Mouse (Mus musculus) limb, embryonic 10.5 days (tissue): ENCODE results near the gene Rbm43. TPM values are rescaled to one million over a fixed set of nuclear protein-coding genes. Genes with fewer than 3 reads are reported as not detected.

Experiments
- DNase-seq: peaks from one replicate; pipeline ENCODE4 v3.0.0-alpha.2; 2017; ENCODE audit warnings: low spot score
- H3K27ac ChIP-seq: fragments of 300-500 bp; sonication (generic); 2 replicates; pipeline ENCODE4 v1.5.1; 2016; ENCODE audit warnings: mild to moderate bottlenecking
- H3K27me3 ChIP-seq: fragments of 300-500 bp; sonication (generic); 2 replicates; pipeline ENCODE4 v1.6.1; 2016; ENCODE audit warnings: low read depth, mild to moderate bottlenecking; ENCODE audit not compliant: poor library complexity, severe bottlenecking
- H3K36me3 ChIP-seq: fragments of 300-500 bp; sonication (generic); 2 replicates; pipeline ENCODE4 v1.6.1; 2016; ENCODE audit warnings: mild to moderate bottlenecking, moderate library complexity
- H3K4me1 ChIP-seq: fragments of 300-500 bp; sonication (generic); 2 replicates; pipeline ENCODE4 v1.6.1; 2016
- H3K4me3 ChIP-seq: fragments of 300-500 bp; sonication (generic); 2 replicates; pipeline ENCODE4 v1.5.1; 2016; ENCODE audit warnings: mild to moderate bottlenecking, moderate library complexity
- H3K9me3 ChIP-seq: fragments of 300-500 bp; sonication (generic); replicated peaks from 2 replicates; pipeline ENCODE4 v1.6.1; 2016; ENCODE audit warnings: mild to moderate bottlenecking
- WGBS: fragments of 180-500 bp; shearing (Covaris S2); methylation state at CpG from one replicate; pipeline ENCODE4 v1.1.7; 2016; 5-methylcytosine and 5-hydroxymethylcytosine counted together
- polyA plus RNA-seq: library from polyadenylated mRNA; unstranded; fragments of >200 nt; fragmentation: Nextera tagmentation; extraction: Ambion mirVana; gene quantifications from 2 replicates; pipeline ENCODE4 v1.2.1, GENCODE M21; 2016

Rbm43 gene
- polyA plus RNA-seq = 8.9 and 9.0 TPM in 2 replicates

DNA sequence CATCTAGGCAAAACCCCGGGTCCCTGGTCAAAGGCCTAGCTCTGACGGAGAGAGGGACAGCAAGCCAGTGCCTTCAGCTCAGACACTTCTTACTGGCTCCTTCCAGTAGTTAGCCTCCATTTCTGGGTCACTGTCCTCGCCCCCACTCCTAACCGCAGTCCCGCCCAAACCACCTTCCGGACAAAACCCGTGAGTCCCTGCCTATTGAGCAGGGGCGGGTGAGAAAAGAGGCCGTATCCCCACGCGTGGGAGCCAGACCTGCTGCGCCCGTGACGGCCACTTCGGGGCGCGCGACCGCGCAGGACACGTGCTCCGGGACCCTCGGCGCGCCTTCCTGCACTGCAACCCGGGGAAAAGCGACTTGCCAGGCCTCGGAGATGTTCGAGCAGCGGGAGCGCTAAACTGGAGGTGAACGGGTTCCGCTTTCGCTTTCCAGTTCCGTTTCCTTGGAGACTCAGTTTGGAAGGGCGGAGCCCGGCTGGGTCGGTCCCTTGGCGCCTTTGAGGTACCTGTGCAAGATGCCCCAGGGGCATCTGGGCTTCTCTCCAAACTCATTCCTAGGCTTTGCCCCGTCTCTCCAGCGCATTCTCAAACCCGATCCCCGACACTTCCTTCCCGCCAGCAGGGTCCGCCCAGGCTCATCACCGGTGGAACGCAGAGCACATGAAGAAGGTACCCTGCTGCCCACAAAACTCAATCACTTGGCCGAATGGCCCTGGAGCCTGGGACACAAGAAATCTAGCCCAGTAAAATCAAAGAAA, at the start of gene Rbm43:
Rbm43 (minus strand) TSS at position 590 of the 761 bp plus-strand sequence.
- peaks cover 11% of the 10 kb centered on the region for H3K36me3 ChIP-seq
- peak within 1 kb of the TSS; percentile 84 for H3K27ac ChIP-seq
- no peaks in the 10 kb centered on the region for H3K9me3 ChIP-seq
- peak within 1 kb of the TSS; percentile 62 for H3K4me3 ChIP-seq
- H3K27me3 ChIP-seq = peaks cover 4% of the 10 kb centered on the region; the same call in 1 of the 2 replicates
- 3% methylated on average over 48 of the region's 48 CpGs for WGBS
- DNase-seq = peak; percentile 80
- H3K4me1 ChIP-seq = peaks cover 21% of the 10 kb centered on the region

DNA sequence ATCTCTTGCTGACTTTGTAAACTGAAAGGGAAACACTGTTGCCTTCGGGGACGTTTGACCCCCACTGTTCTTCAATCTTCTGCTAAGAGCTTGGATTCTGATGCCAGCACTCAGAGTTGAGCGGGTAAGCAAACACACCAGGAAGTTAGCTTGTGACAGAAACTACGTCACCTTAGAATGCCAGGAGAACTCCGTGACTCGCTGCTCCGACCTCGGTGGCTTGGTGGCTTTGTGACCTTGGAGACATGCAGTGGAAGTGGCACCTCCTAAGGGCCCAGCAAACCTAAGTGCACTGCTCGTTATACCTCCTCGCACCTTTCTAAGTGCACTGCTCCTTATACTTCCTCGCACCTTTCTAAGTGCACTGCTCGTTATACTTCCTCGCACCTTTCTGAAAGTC, 47.3 kb upstream of the Rbm43 start:
- Histone ChIP-seq H3K4me1 (peaks cover 10% of the 10 kb centered on the region), H3K36me3 (no peaks in the 10 kb centered on the region), H3K4me3 (no peak overlapping the region), H3K27ac (no peak overlapping the region), H3K9me3 (no peaks in the 10 kb centered on the region), H3K27me3 (no peaks in the 10 kb centered on the region)
- peak; percentile 31 for DNase-seq
- WGBS = 72% methylated on average over 13 of the region's 13 CpGs

GRCm38 (mm10) chr2:51981630-51982029, 46.7 kb upstream of the Rbm43 start:
- Histone ChIP-seq H3K36me3 (no peaks in the 10 kb centered on the region), H3K9me3 (no peaks in the 10 kb centered on the region), H3K27ac (no peak overlapping the region), H3K4me3 (no peak overlapping the region), H3K4me1 (peaks cover 10% of the 10 kb centered on the region), H3K27me3 (no peaks in the 10 kb centered on the region)
- WGBS = 75% methylated on average over 11 of the region's 11 CpGs
- no peak for DNase-seq

DNA sequence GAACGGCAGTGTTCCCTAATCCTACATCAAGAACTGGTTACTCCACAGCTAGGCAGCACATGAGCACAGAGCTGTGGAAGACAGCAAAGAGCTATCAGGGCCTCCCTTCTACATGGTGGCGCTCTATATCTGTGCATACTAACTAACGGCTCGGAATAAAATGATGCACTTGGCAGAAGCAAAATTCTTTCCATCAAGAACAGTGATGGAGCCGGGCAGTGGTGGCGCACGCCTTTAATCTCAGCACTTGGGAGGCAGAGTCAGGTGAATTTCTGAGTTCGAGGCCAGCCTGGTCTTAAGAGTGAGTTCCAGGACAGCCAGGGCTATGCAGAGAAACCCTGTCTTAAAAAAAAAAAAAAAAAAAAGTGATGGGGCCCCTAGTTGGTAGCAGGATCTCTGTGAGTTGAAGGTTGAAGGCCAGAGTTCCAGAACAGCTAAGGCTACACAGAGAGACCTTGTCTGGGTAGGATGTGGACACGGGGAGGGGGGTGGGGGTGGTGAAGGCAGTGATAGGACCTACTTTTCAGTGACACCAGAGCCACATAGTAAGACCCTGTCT, 38.5 kb upstream of the Rbm43 start, which contains the start of gene Nmi:
Nmi (minus strand) TSS at position 85 of the 559 bp plus-strand sequence.
- Histone ChIP-seq H3K36me3 (no peaks in the 10 kb centered on the region), H3K4me1 (peaks cover 9% of the 10 kb centered on the region; the same call in 1 of the 2 replicates), H3K9me3 (no peaks in the 10 kb centered on the region), H3K4me3 (peak within 1 kb of the TSS; percentile 76), H3K27me3 (no peaks in the 10 kb centered on the region), H3K27ac (peak within 1 kb of the TSS; percentile 93)
- DNase-seq = no peak
- 84% methylated on average over 9 of the region's 9 CpGs for WGBS

GRCm38 (mm10) chr2:51972641-51973409, 37.9 kb upstream of the Rbm43 start:
- Histone ChIP-seq H3K27ac (peak overlapping the region; percentile 93), H3K36me3 (no peaks in the 10 kb centered on the region)
- 3% methylated on average over 40 of the region's 40 CpGs for WGBS

DNA sequence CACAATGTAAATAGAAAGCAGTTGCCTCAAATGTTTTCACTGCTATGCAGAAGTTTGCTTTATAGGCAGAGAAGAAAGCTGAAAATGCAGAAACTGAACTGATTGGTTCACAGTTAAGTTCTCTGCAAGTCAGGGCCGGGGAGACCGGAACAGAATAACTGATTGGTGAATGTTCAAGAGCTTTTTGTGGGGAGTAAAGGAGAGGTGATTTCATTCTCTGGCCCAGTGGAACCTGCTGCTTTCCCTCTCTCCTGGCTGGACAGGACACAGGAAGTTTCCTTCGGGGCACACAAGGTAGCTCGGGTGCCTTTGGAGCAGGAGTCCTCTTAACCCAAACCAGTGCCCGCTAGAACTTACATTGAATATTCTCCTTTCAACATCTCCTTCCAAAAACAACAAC, 37.2 kb upstream of the Rbm43 start:
- DNase-seq = no peak

More at GRCm38 (mm10) chr2:51972641-51973409, 37.9 kb upstream of the Rbm43 start:
- Histone ChIP-seq H3K27me3 (no peaks in the 10 kb centered on the region), H3K4me1 (peaks cover 9% of the 10 kb centered on the region; the same call in 1 of the 2 replicates), H3K9me3 (no peaks in the 10 kb centered on the region), H3K4me3 (peak overlapping the region; percentile 76)
- DNase-seq = peak; percentile 74

DNA sequence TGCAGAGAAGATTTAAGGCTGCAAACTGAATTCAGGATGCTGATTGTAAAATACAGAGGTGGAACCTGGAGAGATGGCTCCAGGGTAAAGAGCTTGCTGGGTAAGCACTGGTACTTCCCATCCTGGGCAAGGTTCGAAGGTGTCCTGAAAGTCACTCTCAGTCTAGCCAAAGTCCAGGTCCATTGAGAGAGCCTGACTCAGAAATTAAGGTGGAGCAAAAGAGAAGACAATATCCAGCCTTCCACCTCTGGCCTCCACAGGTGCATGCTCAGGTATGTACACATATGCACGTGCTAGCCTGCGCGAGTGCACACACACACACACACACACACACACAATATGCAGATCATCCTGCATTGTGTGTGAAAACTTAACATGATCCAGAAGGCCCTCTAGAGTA, 35.9 kb upstream of the Rbm43 start:
- no peaks in the 10 kb centered on the region for H3K9me3 ChIP-seq
- no peaks in the 10 kb centered on the region for H3K36me3 ChIP-seq
- 98% methylated on average over 4 of the region's 4 CpGs for WGBS
- no peak overlapping the region for H3K27ac ChIP-seq
- H3K27me3 ChIP-seq = no peaks in the 10 kb centered on the region
- no peak for DNase-seq
- H3K4me3 ChIP-seq = no peak overlapping the region
- peaks cover 9% of the 10 kb centered on the region; the same call in 1 of the 2 replicates for H3K4me1 ChIP-seq

More for the DNA sequence above, 37.2 kb upstream of the Rbm43 start:
- Histone ChIP-seq H3K36me3 (no peaks in the 10 kb centered on the region), H3K27me3 (no peaks in the 10 kb centered on the region), H3K4me1 (peaks cover 9% of the 10 kb centered on the region; the same call in 1 of the 2 replicates), H3K27ac (peak overlapping the region; percentile 93; the same call in 1 of the 2 replicates), H3K9me3 (no peaks in the 10 kb centered on the region), H3K4me3 (peak overlapping the region; percentile 76)
- WGBS = 66% methylated on average over 5 of the region's 5 CpGs

GRCm38 (mm10) chr2:51967288-51967687, 32.3 kb upstream of the Rbm43 start:
- Histone ChIP-seq H3K36me3 (no peaks in the 10 kb centered on the region), H3K4me1 (peaks cover 2% of the 10 kb centered on the region; the same call in 1 of the 2 replicates), H3K27me3 (no peaks in the 10 kb centered on the region), H3K9me3 (no peaks in the 10 kb centered on the region), H3K4me3 (no peak overlapping the region), H3K27ac (no peak overlapping the region)
- WGBS = 88% methylated on average over 3 of the region's 3 CpGs
- DNase-seq = no peak

- peaks cover 6% of the 10 kb centered on the region for H3K4me1 ChIP-seq
- H3K36me3 ChIP-seq = no peaks in the 10 kb centered on the region
- no peak overlapping the region for H3K4me3 ChIP-seq
- 94% methylated on average over 7 of the region's 7 CpGs for WGBS
- no peaks in the 10 kb centered on the region for H3K9me3 ChIP-seq
- H3K27me3 ChIP-seq = no peaks in the 10 kb centered on the region
- no peak overlapping the region for H3K27ac ChIP-seq
- no peak for DNase-seq
These were observed 18.8 kb upstream of the Rbm43 start for GRCm38 (mm10) chr2:51953648-51954204.

- no peaks in the 10 kb centered on the region for H3K27me3 ChIP-seq
- H3K4me3 ChIP-seq = no peak overlapping the region
- 43% methylated on average over 1 of the region's 1 CpGs for WGBS
- peaks cover 6% of the 10 kb centered on the region for H3K4me1 ChIP-seq
- no peak for DNase-seq
- no peaks in the 10 kb centered on the region for H3K36me3 ChIP-seq
- no peaks in the 10 kb centered on the region for H3K9me3 ChIP-seq
- H3K27ac ChIP-seq = no peak overlapping the region
These were observed 15.9 kb upstream of the Rbm43 start for GRCm38 (mm10) chr2:51950876-51951275.

- H3K4me1 ChIP-seq = peaks cover 6% of the 10 kb centered on the region
- H3K27me3 ChIP-seq = no peaks in the 10 kb centered on the region
- WGBS = 86% methylated on average over 6 of the region's 6 CpGs
- no peaks in the 10 kb centered on the region for H3K36me3 ChIP-seq
- H3K27ac ChIP-seq = no peak overlapping the region
- DNase-seq = no peak
- H3K4me3 ChIP-seq = no peak overlapping the region
- H3K9me3 ChIP-seq = no peaks in the 10 kb centered on the region
These were observed 13.3 kb upstream of the Rbm43 start for GRCm38 (mm10) chr2:51948105-51948830.

- 63% methylated on average over 2 of the region's 2 CpGs for WGBS
- H3K4me1 ChIP-seq = peaks cover 5% of the 10 kb centered on the region
- H3K36me3 ChIP-seq = no peaks in the 10 kb centered on the region
- no peaks in the 10 kb centered on the region for H3K9me3 ChIP-seq
- H3K27me3 ChIP-seq = no peaks in the 10 kb centered on the region
- no peak for DNase-seq
- H3K27ac ChIP-seq = no peak overlapping the region
- H3K4me3 ChIP-seq = no peak overlapping the region
These were observed 10.8 kb upstream of the Rbm43 start for GRCm38 (mm10) chr2:51945812-51946211.
